Mouse (Mus musculus) bone marrow macrophage, adult 2 months (primary cell): ENCODE data around the gene Fbxo34. TPM values are rescaled to one million over a fixed set of nuclear protein-coding genes. Genes with fewer than 3 reads are reported as not detected.
"Not testable (repeated sequence)": the region's sequence is repeated elsewhere in the genome, so short reads cannot be mapped to it uniquely, and the experiment has no call there.

Experiments used
- H3K27ac ChIP-seq: 2 replicates; pipeline ENCODE4 v1.5.1; 2012; ENCODE audit warnings: low read depth, low read length; ENCODE audit not compliant: insufficient read depth
- H3K4me1 ChIP-seq: 2 replicates; pipeline ENCODE4 v1.6.1; 2012; ENCODE audit warnings: low read length; ENCODE audit not compliant: control insufficient read depth, insufficient read depth
- H3K4me3 ChIP-seq: 2 replicates; pipeline ENCODE4 v1.5.1; 2012; ENCODE audit warnings: mild to moderate bottlenecking, low read length, moderate library complexity; ENCODE audit not compliant: insufficient read depth
- CTCF ChIP-seq: IDR thresholded peaks from 2 replicates; pipeline ENCODE4 v1.5.1; 2012; ENCODE audit warnings: low read depth, mild to moderate bottlenecking, low read length, moderate library complexity
- POLR2A ChIP-seq: IDR thresholded peaks from 2 replicates; pipeline ENCODE4 v1.6.1; 2012; ENCODE audit warnings: mild to moderate bottlenecking, low read depth, low read length, borderline replicate concordance
- polyA plus RNA-seq: library from polyadenylated mRNA; stranded (reverse); fragments of >200 nt; gene quantifications from 2 replicates; pipeline ENCODE4 v1.2.4, GENCODE M21; 2012; ENCODE audit not compliant: missing spikeins, insufficient read depth, insufficient read length

Gene Fbxo34
- polyA plus RNA-seq, 1 experiment = 17.6 TPM

- H3K4me1 ChIP-seq = peaks cover 25% of the 10 kb centered on the region
- H3K27ac ChIP-seq = no peak overlapping the region
- TF ChIP-seq CTCF = no peak
- no peak for TF ChIP-seq POLR2A
- no peak overlapping the region for H3K4me3 ChIP-seq
Measured at GRCm38 (mm10) chr14:47544877-47545276, 94.7 kb downstream of the Fbxo34 start.

- H3K4me1 ChIP-seq = peaks cover 7% of the 10 kb centered on the region
- no peak overlapping the region for H3K4me3 ChIP-seq
- no peak overlapping the region for H3K27ac ChIP-seq
- TF ChIP-seq POLR2A = no peak
- no peak for TF ChIP-seq CTCF
Measured at GRCm38 (mm10) chr14:47551668-47552067, 101.4 kb downstream of the Fbxo34 start.

- Histone ChIP-seq H3K27ac (no peak overlapping the region), H3K4me3 (no peak overlapping the region), H3K4me1 (peaks cover 7% of the 10 kb centered on the region)
- TF ChIP-seq CTCF (no peak), POLR2A (no peak)
Measured at GRCm38 (mm10) chr14:47553380-47553779, 103.2 kb downstream of the Fbxo34 start.

- Histone ChIP-seq H3K27ac (no peak overlapping the region), H3K4me1 (peaks cover 7% of the 10 kb centered on the region), H3K4me3 (no peak overlapping the region)
- TF ChIP-seq CTCF (no peak), POLR2A (no peak)
Measured at GRCm38 (mm10) chr14:47554236-47554635, 104.0 kb downstream of the Fbxo34 start.

- no peak overlapping the region for H3K27ac ChIP-seq
- no peak overlapping the region for H3K4me3 ChIP-seq
- peaks cover 7% of the 10 kb centered on the region for H3K4me1 ChIP-seq
- TF ChIP-seq POLR2A (no peak), CTCF (no peak)
Measured at GRCm38 (mm10) chr14:47555225-47555624, 105.0 kb downstream of the Fbxo34 start.

- Histone ChIP-seq H3K27ac (no peak overlapping the region), H3K4me1 (peaks cover 3% of the 10 kb centered on the region), H3K4me3 (no peak overlapping the region)
- no peak for TF ChIP-seq POLR2A
- no peak for TF ChIP-seq CTCF
Measured at GRCm38 (mm10) chr14:47560714-47561113, 110.5 kb downstream of the Fbxo34 start.

GRCm38 (mm10) chr14:47562530-47562929 is 112.3 kb downstream of the Fbxo34 start:
- peaks cover 6% of the 10 kb centered on the region for H3K4me1 ChIP-seq
- no peak overlapping the region for H3K4me3 ChIP-seq
- H3K27ac ChIP-seq = no peak overlapping the region
- no peak for TF ChIP-seq POLR2A
- no peak for TF ChIP-seq CTCF

GRCm38 (mm10) chr14:47563106-47563505 is 112.9 kb downstream of the Fbxo34 start:
- Histone ChIP-seq H3K4me1 (peaks cover 6% of the 10 kb centered on the region), H3K4me3 (no peak overlapping the region), H3K27ac (no peak overlapping the region)
- TF ChIP-seq CTCF (no peak), POLR2A (no peak)

GRCm38 (mm10) chr14:47567962-47568652 is 117.9 kb downstream of the Fbxo34 start:
- peaks cover 3% of the 10 kb centered on the region; the same call in 1 of the 2 replicates for H3K4me1 ChIP-seq
- H3K4me3 ChIP-seq = peak overlapping the region; percentile 78
- TF ChIP-seq CTCF (no peak), POLR2A (peak; percentile 29; the same call in 1 of the 2 replicates)
- H3K27ac ChIP-seq = peak overlapping the region; percentile 47

- not testable (repeated sequence) for H3K4me3 ChIP-seq, H3K4me1 ChIP-seq, H3K27ac ChIP-seq
Measured at GRCm38 (mm10) chr14:47570549-47570948, 120.3 kb downstream of the Fbxo34 start, which contains the start of gene Atg14. Atg14 (minus strand) TSS chr14:47570649.

- no peak overlapping the region for H3K4me3 ChIP-seq
- H3K27ac ChIP-seq = no peak overlapping the region
- TF ChIP-seq POLR2A (no peak), CTCF (no peak)
- H3K4me1 ChIP-seq = no peaks in the 10 kb centered on the region
Measured at GRCm38 (mm10) chr14:47572707-47573106, 122.5 kb downstream of the Fbxo34 start.
